Mouse (Mus musculus) heart, embryonic 10.5 days (tissue): ENCODE results near the gene Bloc1s5. TPM values are rescaled to one million over a fixed set of nuclear protein-coding genes. Genes with fewer than 3 reads are reported as not detected.

Experiments
- DNase-seq: peaks from one replicate; pipeline ENCODE4 v3.0.0-alpha.2; 2017; ENCODE audit warnings: low spot score
- H3K27ac ChIP-seq: fragments of 300-500 bp; sonication (generic); 2 replicates; pipeline ENCODE4 v1.5.1; 2016; ENCODE audit warnings: mild to moderate bottlenecking
- H3K27me3 ChIP-seq: fragments of 300-500 bp; sonication (generic); 2 replicates; pipeline ENCODE4 v1.6.1; 2016; ENCODE audit warnings: mild to moderate bottlenecking; ENCODE audit not compliant: poor library complexity, insufficient read depth, severe bottlenecking
- H3K36me3 ChIP-seq: fragments of 300-500 bp; sonication (generic); 2 replicates; pipeline ENCODE4 v1.6.1; 2016; ENCODE audit warnings: mild to moderate bottlenecking, moderate library complexity
- H3K4me1 ChIP-seq: fragments of 300-500 bp; sonication (generic); 2 replicates; pipeline ENCODE4 v1.6.1; 2016; ENCODE audit warnings: mild to moderate bottlenecking
- H3K4me3 ChIP-seq: fragments of 300-500 bp; sonication (generic); 2 replicates; pipeline ENCODE4 v1.5.1; 2016; ENCODE audit warnings: mild to moderate bottlenecking, moderate library complexity
- H3K9me3 ChIP-seq: fragments of 300-500 bp; sonication (generic); 2 replicates; pipeline ENCODE4 v1.6.1; 2016; ENCODE audit warnings: mild to moderate bottlenecking, moderate library complexity
- WGBS: fragments of 180-500 bp; shearing (Covaris S2); methylation state at CpG from one replicate; pipeline ENCODE4 v1.1.7; 2016; 5-methylcytosine and 5-hydroxymethylcytosine counted together
- polyA plus RNA-seq: library from polyadenylated mRNA; unstranded; fragments of >200 nt; fragmentation: Nextera tagmentation; extraction: Ambion mirVana; gene quantifications from 2 replicates; pipeline ENCODE4 v1.2.1, GENCODE M21; 2016

Bloc1s5 gene
- polyA plus RNA-seq, 1 experiment from 2014 or later: 17.5 TPM

DNA sequence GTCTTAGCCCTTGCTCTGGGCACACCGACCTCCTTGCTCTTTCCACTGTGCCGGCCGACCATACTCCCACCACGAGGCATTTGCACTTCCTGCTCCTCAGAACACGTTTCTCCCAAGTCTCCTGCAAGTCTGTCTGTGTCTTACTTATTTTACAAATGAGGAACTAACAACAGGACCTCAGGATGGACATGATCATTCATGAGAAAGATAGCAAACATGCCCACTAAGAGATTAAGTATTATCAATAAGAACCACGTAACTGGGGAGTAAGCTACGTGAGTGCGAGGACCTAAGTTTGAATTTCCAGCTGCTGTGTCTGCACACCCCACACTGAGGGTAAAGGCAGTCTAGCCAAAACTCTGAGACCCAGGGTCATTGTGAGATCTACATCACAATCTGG is 21.3 kb downstream of the Bloc1s5 start:
- 0 out of 2 replicates have a peak overlapping the region, but pooled peaks have one; percentile 18 for H3K27ac ChIP-seq

GRCm38 (mm10) chr13:38612608-38613007 is 22.3 kb downstream of the Bloc1s5 start:
- Histone ChIP-seq H3K36me3 (peaks cover 20% of the 10 kb centered on the region), H3K4me1 (peaks cover 12% of the 10 kb centered on the region; the same call in 1 of the 2 replicates), H3K27ac (no peak overlapping the region), H3K4me3 (no peak overlapping the region), H3K27me3 (no peaks in the 10 kb centered on the region), H3K9me3 (no peaks in the 10 kb centered on the region)
- no peak for DNase-seq
- WGBS: 84% methylated on average over 9 of the region's 9 CpGs

More for the DNA sequence above, 21.3 kb downstream of the Bloc1s5 start:
- peaks cover 20% of the 10 kb centered on the region for H3K36me3 ChIP-seq
- H3K9me3 ChIP-seq: no peaks in the 10 kb centered on the region
- peaks cover 12% of the 10 kb centered on the region; the same call in 1 of the 2 replicates for H3K4me1 ChIP-seq
- H3K27me3 ChIP-seq: no peaks in the 10 kb centered on the region
- no peak for DNase-seq
- 76% methylated on average over 8 of the region's 8 CpGs for whole genome bisulfite sequencing
- no peak overlapping the region for H3K4me3 ChIP-seq

GRCm38 (mm10) chr13:38612179-38612578 is 22.7 kb downstream of the Bloc1s5 start:
- H3K27ac ChIP-seq: no peak overlapping the region
- no peaks in the 10 kb centered on the region for H3K9me3 ChIP-seq
- H3K27me3 ChIP-seq: no peaks in the 10 kb centered on the region
- H3K4me3 ChIP-seq: no peak overlapping the region
- 91% methylated on average over 4 of the region's 4 CpGs for WGBS
- no peak for DNase-seq
- peaks cover 12% of the 10 kb centered on the region; the same call in 1 of the 2 replicates for H3K4me1 ChIP-seq
- peaks cover 20% of the 10 kb centered on the region for H3K36me3 ChIP-seq

DNA sequence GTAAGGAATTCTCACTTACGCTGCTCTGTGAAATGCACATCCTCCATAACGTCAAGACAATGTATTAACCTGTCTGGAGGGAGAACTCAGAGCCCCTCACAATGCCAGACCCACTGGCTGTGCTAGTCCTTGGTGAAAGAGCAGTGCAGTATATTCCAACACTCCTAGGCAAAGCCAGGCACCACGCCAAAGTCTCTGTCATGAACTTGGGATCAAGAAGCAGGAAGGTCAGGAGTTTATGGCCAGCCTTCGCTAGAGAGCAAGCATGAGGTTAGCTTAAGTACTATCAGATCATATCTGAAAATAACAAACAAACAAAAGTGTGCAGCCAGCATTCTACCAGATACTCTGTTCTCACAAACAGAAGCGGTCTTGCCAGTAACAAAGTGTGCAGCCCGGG is 24.6 kb downstream of the Bloc1s5 start:
- WGBS: 77% methylated on average over 6 of the region's 6 CpGs
- no peak overlapping the region for H3K4me3 ChIP-seq

DNA sequence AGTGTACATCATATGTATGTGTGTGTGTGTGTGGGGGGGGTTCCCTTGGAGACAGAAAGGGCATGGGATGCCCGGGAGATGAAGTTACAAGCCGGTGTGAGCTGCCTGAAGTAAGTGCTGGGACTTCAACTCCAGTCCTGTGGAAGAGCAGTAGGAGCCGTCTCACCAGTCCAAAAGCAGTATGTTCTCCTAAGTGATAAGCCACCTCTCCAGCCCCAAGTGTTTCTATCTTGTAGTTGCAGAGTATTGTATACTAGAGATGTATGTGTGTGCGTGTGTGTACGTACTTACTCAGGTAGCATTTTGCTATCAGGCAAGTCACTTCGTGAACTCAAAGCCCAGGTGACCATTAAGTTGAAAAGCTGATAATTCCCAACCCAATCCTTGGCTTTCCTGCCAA is 27.8 kb downstream of the Bloc1s5 start:
- no peak for DNase-seq
- H3K36me3 ChIP-seq: peaks cover 18% of the 10 kb centered on the region; the same call in 1 of the 2 replicates
- H3K27ac ChIP-seq: no peak overlapping the region
- 75% methylated on average over 6 of the region's 6 CpGs for WGBS
- no peaks in the 10 kb centered on the region for H3K27me3 ChIP-seq
- no peak overlapping the region for H3K4me3 ChIP-seq
- H3K9me3 ChIP-seq: no peaks in the 10 kb centered on the region
- H3K4me1 ChIP-seq: peaks cover 19% of the 10 kb centered on the region

More for the DNA sequence above, 24.6 kb downstream of the Bloc1s5 start:
- peaks cover 10% of the 10 kb centered on the region; the same call in 1 of the 2 replicates for H3K4me1 ChIP-seq
- DNase-seq: no peak
- no peak overlapping the region for H3K27ac ChIP-seq
- H3K9me3 ChIP-seq: no peaks in the 10 kb centered on the region
- no peaks in the 10 kb centered on the region for H3K27me3 ChIP-seq
- H3K36me3 ChIP-seq: peaks cover 22% of the 10 kb centered on the region

DNA sequence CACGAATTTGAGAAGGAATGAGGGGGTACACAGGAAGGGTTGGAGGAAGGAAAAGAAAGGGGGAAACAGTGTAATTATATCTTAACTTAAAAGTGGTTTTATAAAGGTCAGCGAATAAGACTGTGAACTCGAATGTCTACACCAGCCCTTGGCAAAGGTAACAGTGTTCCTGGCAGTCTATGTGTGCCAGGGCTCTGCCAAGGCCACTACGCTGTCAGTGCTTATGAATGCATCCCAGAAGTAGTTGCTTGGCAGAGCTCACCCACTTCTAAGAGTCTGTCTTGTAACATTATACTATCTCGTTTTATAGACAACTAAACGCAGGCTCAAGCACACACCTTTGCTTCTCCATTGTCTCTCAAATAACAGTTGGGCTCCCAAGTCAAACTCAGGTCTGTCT is 29.6 kb downstream of the Bloc1s5 start:
- DNase-seq: no peak
- Histone ChIP-seq H3K36me3 (peaks cover 11% of the 10 kb centered on the region; the same call in 1 of the 2 replicates), H3K4me1 (peaks cover 25% of the 10 kb centered on the region), H3K27me3 (no peaks in the 10 kb centered on the region), H3K9me3 (no peaks in the 10 kb centered on the region), H3K4me3 (no peak overlapping the region), H3K27ac (no peak overlapping the region)
- WGBS: 90% methylated on average over 6 of the region's 6 CpGs

DNA sequence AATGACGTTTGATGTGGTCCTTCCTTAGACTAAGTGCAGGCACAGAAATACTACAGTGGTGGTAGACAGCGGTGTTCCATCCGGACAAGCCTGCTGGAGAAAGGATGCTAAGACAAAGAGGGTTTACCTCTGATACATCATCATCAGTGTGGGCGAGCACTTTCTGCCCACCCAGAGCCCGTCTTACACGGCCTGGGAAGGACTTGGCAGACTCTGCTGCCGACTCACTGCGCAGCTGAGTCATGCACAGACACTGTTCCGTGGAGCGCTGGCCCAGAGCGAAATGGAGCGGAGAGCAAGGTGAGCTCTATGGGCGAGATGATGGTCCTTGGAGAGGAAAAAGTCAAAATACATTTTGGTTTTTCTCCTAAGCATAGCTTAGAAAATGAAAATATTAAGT is 31.9 kb downstream of the Bloc1s5 start:
- Histone ChIP-seq H3K9me3 (no peaks in the 10 kb centered on the region), H3K27me3 (no peaks in the 10 kb centered on the region), H3K27ac (peak overlapping the region; percentile 36; the same call in 1 of the 2 replicates), H3K4me1 (peaks cover 26% of the 10 kb centered on the region), H3K4me3 (no peak overlapping the region), H3K36me3 (peaks cover 13% of the 10 kb centered on the region; the same call in 1 of the 2 replicates)
- no peak for DNase-seq
- 88% methylated on average over 13 of the region's 13 CpGs for WGBS

- Histone ChIP-seq H3K27ac (0 out of 2 replicates have a peak overlapping the region, but pooled peaks have one; percentile 36), H3K27me3 (no peaks in the 10 kb centered on the region), H3K9me3 (no peaks in the 10 kb centered on the region), H3K4me3 (no peak overlapping the region), H3K36me3 (peaks cover 13% of the 10 kb centered on the region; the same call in 1 of the 2 replicates), H3K4me1 (peaks cover 26% of the 10 kb centered on the region)
- no peak for DNase-seq
- 53% methylated on average over 17 of the region's 17 CpGs for WGBS
Observed at GRCm38 (mm10) chr13:38602243-38602832, 32.6 kb downstream of the Bloc1s5 start.

DNA sequence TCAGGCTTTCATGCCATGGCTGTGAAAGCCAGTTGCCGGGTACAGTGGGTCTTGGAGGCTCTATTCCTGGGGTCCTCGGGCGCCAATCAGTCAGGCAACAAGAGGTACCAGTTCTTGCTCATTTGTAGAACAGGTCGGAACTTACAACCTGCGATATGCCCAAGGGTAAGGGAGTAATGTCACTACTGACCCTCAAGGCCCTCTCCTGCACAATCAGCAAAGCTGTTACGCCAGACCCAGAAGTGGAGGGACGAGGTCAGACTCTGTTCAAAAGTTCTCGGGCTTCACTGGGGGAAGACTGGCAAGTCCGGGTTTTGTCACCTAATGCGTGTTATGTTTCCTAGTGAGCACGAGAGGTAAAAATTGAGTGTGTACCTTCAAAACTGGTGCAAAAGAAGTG is 34.1 kb downstream of the Bloc1s5 start:
- H3K27me3 ChIP-seq: no peaks in the 10 kb centered on the region
- H3K4me3 ChIP-seq: no peak overlapping the region
- no peaks in the 10 kb centered on the region for H3K9me3 ChIP-seq
- 85% methylated on average over 11 of the region's 11 CpGs for WGBS
- H3K4me1 ChIP-seq: peaks cover 26% of the 10 kb centered on the region
- DNase-seq: no peak
- H3K36me3 ChIP-seq: peaks cover 11% of the 10 kb centered on the region; the same call in 1 of the 2 replicates
- H3K27ac ChIP-seq: peak overlapping the region; percentile 47; the same call in 1 of the 2 replicates

- no peak for DNase-seq
- Histone ChIP-seq H3K9me3 (no peaks in the 10 kb centered on the region), H3K27ac (no peak overlapping the region), H3K4me3 (no peak overlapping the region), H3K4me1 (peaks cover 10% of the 10 kb centered on the region), H3K27me3 (no peaks in the 10 kb centered on the region), H3K36me3 (0 out of 2 replicates have a peak, but pooled peaks cover 2% of the 10 kb centered on the region)
- 62% methylated on average over 3 of the region's 3 CpGs for WGBS
Observed at GRCm38 (mm10) chr13:38597076-38597475, 37.8 kb downstream of the Bloc1s5 start.

- WGBS: 80% methylated on average over 4 of the region's 4 CpGs
- Histone ChIP-seq H3K4me3 (no peak overlapping the region), H3K36me3 (0 out of 2 replicates have a peak, but pooled peaks cover 2% of the 10 kb centered on the region), H3K4me1 (peaks cover 9% of the 10 kb centered on the region; the same call in 1 of the 2 replicates), H3K27ac (no peak overlapping the region), H3K27me3 (no peaks in the 10 kb centered on the region), H3K9me3 (no peaks in the 10 kb centered on the region)
- no peak for DNase-seq
Observed at GRCm38 (mm10) chr13:38596461-38596860, 38.4 kb downstream of the Bloc1s5 start.

- no peaks in the 10 kb centered on the region for H3K9me3 ChIP-seq
- H3K4me3 ChIP-seq: no peak overlapping the region
- 34% methylated on average over 6 of the region's 6 CpGs for WGBS
- peaks cover 14% of the 10 kb centered on the region for H3K4me1 ChIP-seq
- peak; percentile 83 for DNase-seq
- H3K27me3 ChIP-seq: no peaks in the 10 kb centered on the region
- H3K27ac ChIP-seq: 0 out of 2 replicates have a peak overlapping the region, but pooled peaks have one; percentile 36
- H3K36me3 ChIP-seq: no peaks in the 10 kb centered on the region
Observed at GRCm38 (mm10) chr13:38593114-38593513, 41.8 kb downstream of the Bloc1s5 start.

GRCm38 (mm10) chr13:38587350-38587749 is 47.6 kb downstream of the Bloc1s5 start:
- Histone ChIP-seq H3K27ac (no peak overlapping the region), H3K9me3 (no peaks in the 10 kb centered on the region), H3K27me3 (no peaks in the 10 kb centered on the region), H3K4me1 (peaks cover 22% of the 10 kb centered on the region), H3K36me3 (no peaks in the 10 kb centered on the region), H3K4me3 (no peak overlapping the region)
- no peak for DNase-seq
- WGBS: 86% methylated on average over 5 of the region's 5 CpGs
